Mouse (Mus musculus): Measurements from ENCODE around the gene Gga1. TPM values are rescaled to one million over a fixed set of nuclear protein-coding genes. Genes with fewer than 3 reads are reported as not detected.
A peak's percentile ranks its signal among the peaks of the same experiment; 100 is the strongest.
"Not testable (repeated sequence)": the region's sequence is repeated elsewhere in the genome, so short reads cannot be mapped to it uniquely, and the experiment has no call there.

The Gga1 gene
- total RNA-seq, 2 experiments from 2014 or later, result 40.4 to 45.2 TPM

GRCm38 (mm10) chr15:78868826-78869233, 8.2 kb upstream of the Gga1 start:
- DNase-seq, result no peak
- intact Hi-C loops (cut with DNase I), result loop anchor here (1.0 to 5.0 kb wide), 2 partner anchors 43 to 247 kb away; no protein-coding TSS in a partner anchor

DNA sequence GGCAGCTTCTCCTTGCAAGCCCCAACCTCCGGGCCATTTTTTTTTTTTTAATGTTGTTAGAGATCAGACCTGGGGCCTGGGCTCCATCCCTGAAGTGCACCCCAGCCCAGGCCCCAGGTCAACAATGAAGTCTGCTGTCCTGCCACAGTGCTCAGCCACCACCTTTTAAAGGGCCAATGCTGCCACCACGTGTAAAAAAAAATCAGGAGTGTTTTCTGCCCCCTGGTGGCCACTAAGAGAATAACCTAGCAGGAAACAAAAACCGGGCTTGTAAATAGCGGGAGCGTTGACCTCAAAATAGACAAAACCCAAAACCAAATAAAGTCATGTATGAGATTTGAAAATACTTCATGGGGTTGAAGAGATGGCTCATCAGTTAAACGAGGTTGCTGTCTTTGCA, 7.2 kb upstream of the Gga1 start:
- DNase-seq, result peak; percentile 60 to 73
- intact Hi-C loops (cut with DNase I), result loop anchor here (1.0 to 5.0 kb wide), 2 partner anchors 43 to 247 kb away; no protein-coding TSS in a partner anchor

GRCm38 (mm10) chr15:78872021-78872608, 4.9 kb upstream of the Gga1 start:
- DNase-seq, result no peak
- intact Hi-C loops (cut with DNase I), result no loop called here

DNA sequence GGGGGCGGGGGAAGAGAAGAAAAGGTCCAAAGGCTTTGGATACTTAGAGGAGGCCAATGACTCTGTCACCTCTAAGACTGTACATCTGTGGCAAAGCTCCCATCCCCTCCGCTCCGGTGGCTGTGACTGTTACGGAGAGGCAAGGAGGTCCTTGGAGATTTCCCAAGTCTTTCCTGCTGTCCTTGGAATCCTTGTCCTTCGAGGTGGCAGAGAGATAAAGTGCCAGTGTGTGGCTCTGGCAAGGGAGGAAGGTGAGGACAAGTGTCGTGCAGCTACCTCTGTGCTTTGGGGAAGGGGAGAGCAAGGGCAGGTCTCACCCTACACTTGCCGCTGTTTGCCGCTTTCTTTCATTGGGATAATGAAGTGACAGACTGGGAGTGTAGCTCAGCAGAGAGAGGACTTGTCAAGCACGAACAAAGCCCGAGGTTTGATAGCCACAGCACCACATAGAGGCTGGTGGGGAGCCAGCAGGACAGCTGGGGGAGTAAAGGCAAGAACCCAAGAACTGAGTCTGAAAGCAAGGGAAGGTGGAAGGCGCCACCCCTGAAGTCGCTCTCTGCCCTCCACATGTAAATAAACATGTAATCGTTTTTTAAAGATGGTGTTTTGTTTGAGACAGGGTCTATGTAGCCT, 3.1 kb upstream of the Gga1 start:
- no peak for DNase-seq
- intact Hi-C loops (cut with DNase I), result no loop called here

DNA sequence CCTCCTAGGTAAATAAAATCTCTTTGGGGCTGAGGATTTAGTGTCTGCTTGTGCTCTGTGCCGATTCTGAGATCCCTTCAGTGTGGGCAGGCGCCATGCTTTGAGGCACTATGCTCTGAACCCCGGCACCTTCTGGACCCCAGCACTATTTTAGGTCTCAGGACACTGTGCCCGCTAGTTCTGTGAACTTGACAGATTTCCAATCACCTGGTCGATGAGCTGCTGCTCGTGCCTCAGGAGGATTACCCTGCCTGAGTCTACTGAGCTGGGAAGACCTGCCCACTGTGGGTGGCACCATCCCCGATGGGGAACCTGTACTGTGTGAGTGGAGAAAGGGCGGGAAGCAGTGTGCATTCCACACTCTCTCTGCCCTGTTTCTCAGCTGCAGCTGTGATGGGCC, 2.0 kb upstream of the Gga1 start:
- DNase-seq, result no peak
- intact Hi-C loops (cut with DNase I), result no loop called here

DNA sequence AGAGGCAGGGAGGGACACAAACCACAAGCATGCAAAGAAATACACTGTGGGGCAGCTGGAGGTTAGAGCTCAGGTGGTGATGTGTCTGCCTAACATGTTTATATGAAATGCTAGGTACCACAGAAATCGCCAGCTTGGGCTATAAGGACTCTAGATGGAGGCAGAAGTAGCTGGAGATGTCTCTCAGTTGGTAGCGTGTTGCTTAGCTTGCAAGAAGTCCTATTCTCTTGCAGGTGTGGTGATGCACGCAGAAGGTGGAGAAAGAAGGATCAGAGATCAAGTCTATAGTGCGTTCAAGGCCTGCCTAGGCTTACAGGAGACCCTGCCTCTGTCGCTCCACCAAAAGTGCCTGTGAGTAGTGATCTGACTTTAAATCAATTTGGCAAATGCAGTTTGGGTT, 1.5 kb upstream of the Gga1 start:
- no peak for DNase-seq
- intact Hi-C loops (cut with DNase I), result no loop called here

DNA sequence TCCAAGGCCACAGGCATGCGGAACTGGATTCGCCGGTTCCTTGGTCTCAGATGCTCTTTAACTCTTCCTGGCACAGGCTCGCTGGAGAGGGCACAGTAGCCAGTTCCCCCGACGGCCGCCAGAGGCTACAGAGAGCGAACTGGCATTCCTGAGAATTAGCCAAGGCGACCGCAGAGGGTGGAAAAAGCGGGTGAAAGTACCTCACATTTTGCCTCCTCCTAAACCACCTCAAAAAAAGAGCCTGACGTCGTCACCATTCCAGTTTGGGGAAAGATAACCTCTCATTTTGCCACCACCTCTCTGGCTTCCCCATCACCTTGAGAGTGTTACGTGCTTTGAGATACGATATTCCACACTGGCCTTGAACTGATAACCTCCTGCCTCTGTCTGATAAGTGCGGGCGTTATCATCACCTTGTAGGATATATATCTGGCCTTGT, 713 bp upstream of the Gga1 start:
- DNase-seq, result peak; percentile 85 to 90
- intact Hi-C loops (cut with DNase I), result no loop called here

GRCm38 (mm10) chr15:78877810-78878390, 910 bp downstream of the Gga1 start:
- intact Hi-C loops (cut with DNase I), result no loop called here

DNA sequence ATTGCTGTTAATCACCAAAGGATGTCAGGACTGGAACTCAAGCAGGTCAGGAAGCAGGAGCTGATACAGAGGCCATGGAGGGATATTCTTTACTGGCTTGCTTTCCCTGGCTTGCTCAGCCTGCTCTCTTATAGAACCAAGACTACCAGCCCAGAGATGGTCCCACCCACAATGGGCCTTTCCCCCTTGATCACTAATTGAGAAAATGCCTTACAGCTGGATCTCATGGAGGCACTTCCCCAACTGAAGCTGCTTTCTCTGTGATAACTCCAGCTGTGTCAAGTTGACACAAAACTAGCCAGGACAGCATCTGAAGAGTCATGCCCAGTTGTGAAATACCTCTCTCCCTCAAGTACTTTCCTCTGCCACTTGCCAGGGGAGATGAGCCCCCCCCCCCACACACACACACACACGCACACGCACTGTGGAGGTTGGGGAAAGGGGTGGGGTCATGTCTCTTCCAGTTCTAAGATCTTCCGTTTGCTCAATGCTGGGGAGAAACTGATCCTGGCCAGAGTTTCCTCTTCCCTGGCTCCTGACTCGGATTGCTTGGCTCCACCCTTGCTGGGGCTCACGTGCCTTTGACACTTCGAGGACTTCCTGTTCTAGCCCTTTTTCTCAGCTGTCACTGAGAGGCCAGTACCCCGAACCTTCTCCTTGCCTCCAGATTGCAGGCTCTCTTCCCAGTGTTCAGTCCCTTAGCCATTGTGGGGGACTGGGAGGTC, 2.0 kb downstream of the Gga1 start:
- DNase-seq; intact Hi-C loops (cut with DNase I): not testable (repeated sequence)

More at GRCm38 (mm10) chr15:78877810-78878390, 910 bp downstream of the Gga1 start:
- peak; percentile 52 to 56 for DNase-seq

GRCm38 (mm10) chr15:78880432-78880831, 3.4 kb downstream of the Gga1 start:
- no peak for DNase-seq
- intact Hi-C loops (cut with DNase I), result no loop called here

DNA sequence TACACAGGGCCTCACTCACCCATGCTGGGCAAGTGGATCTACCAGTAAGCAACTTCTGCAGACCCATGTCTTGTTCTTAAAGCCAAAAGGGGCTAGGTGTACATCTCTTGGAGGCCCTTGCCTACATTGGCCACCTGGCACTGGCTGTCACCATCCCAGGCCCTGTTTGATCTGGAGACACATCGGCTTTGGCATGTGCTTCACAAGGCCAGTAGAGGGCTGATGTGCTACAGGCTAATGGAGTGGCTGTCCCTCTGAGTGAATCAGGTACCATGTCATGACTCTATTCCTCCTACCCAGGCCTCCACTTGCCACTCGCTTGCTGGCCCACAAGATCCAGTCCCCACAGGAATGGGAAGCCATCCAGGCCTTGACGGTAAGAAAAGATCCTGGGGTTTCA, 4.8 kb downstream of the Gga1 start:
- intact Hi-C loops (cut with DNase I), result no loop called here
- no peak for DNase-seq

DNA sequence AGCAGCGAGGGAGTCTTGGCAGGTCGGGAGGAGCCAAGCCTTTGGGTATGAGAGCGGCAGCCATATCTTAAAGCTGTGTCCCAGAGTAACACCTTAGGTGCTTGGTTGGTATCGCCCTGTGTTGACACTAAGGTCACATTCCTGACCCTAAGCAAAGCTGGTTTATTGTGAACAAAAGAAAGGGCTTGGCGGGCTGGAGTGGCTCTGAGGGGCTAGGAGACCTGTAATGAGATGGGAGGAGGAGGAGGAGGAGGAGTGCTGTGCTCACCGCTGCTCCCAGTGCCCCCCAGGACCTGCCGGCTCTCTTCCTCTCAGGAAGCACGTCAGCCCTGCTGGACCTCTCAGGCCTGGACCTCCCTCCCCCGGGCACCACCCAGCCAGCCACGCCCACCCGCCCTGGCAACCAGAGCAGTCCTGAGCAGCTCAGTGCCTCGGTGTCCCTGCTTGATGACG, 12.4 kb downstream of the Gga1 start:
- intact Hi-C loops (cut with DNase I), result no loop called here

DNA sequence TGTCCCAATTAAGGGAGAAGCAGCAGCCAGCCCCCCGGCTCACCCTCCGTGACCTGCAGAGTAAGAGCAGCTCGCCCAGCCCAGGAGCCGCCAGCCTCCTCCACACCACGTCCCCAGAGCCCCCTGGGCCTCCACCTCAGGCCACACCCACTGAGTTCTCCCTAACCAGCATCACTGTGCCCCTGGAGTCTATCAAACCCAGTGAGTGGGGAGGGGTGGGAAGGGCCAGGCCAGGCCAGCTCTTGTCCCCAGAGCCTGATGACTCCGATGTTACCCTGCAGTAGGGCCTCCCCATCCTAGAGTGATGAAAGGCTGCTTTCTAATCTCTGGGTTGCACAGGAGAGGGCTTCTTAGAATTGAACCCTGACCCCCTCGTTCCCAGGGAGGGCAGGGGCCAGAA, 15.4 kb downstream of the Gga1 start:
- no peak for DNase-seq
- intact Hi-C loops (cut with DNase I), result no loop called here

More for the DNA sequence above, 12.4 kb downstream of the Gga1 start:
- no peak for DNase-seq

DNA sequence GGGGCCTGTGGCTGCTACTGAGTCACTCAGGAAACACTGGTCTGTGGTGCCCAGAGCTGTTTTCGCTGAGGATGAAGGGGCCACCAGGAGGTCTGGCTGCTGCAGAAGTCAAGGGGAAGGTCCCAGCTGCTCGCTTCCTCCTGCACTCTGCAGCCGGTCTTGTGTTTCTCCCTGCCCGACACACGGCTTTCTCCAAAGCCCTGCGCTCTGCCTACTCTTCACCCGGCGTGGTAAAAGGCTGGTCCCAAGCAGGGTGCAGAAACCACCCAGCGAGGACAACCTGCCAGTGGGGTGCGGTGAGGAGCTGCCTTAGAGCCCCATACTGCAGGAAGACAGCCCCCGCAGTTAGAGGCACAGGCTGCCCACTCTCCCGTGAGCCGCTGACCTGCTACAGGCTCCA, 17.7 kb downstream of the Gga1 start:
- intact Hi-C loops (cut with DNase I), result no loop called here
- DNase-seq, result no peak

GRCm38 (mm10) chr15:78895741-78896140, 18.8 kb downstream of the Gga1 start:
- no peak for DNase-seq
- intact Hi-C loops (cut with DNase I), result no loop called here

GRCm38 (mm10) chr15:78896149-78896548, 19.2 kb downstream of the Gga1 start:
- DNase-seq, result no peak
- intact Hi-C loops (cut with DNase I), result no loop called here

DNA sequence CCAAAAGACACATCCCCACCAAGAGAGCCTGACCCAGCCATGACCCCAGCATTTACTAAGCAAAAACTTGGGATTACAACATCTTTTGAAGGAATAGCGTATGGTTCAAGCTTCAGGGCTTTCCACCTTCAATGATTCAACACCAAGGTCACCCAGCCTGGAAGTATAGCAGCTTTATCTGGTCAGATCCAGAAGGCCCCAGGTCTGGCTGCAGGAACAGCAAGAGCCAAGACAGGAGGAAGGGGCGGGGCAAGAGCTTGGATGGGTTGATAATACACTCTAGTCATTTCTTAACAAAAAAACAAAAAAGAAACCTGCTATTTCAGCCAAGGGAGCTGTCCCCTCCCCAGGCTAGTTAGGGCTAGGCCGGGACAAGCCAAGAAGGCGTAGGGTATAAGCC, 20.5 kb downstream of the Gga1 start:
- intact Hi-C loops (cut with DNase I), result no loop called here
- no peak for DNase-seq

DNA sequence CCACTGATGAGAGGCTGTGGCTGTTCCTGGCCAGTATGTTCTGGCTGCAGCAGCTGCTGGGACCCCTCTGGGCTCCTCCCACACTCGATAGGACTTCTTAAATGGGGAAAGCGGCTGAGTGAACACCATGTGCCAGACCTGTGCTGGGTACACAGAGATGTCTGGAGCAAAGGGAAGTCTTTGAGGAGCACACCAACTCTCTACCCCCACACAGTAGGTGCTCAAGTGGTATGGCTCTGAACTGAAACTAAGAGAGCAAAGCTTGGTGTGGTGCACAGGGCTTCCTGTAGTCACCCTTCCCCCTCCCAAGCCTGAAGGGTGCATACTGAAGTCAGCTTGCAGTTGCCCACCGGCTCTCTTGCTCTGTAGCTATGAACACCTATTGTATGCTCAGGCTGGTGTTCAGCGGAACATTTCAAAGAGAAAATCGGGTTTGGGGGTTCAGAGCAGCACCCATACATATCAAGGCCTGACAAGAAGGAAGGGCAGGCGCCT, 21.6 kb downstream of the Gga1 start:
- DNase-seq, result no peak
- intact Hi-C loops (cut with DNase I), result no loop called here

DNA sequence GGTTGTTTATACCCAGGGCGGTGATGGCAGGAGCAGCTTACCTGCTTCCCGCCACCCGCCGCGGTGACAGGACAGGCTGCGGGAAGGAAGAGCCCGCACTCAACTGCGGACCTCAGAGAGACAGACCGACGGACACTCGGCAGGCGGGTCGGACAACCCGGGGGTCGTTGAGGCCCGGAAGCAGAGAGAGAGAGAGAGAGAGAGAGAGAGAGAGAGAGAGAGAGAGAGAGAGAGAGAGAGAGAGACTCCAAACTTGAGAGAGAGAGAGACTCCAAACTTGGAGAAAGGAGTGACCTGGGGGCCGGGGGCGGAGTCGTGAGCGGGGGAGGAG, 22.4 kb downstream of the Gga1 start, which contains the start of gene Gm49510:
Gm49510 (plus strand) TSS at position 259 of the 331 bp plus-strand sequence.
- intact Hi-C loops (cut with DNase I), result no loop called here

DNA sequence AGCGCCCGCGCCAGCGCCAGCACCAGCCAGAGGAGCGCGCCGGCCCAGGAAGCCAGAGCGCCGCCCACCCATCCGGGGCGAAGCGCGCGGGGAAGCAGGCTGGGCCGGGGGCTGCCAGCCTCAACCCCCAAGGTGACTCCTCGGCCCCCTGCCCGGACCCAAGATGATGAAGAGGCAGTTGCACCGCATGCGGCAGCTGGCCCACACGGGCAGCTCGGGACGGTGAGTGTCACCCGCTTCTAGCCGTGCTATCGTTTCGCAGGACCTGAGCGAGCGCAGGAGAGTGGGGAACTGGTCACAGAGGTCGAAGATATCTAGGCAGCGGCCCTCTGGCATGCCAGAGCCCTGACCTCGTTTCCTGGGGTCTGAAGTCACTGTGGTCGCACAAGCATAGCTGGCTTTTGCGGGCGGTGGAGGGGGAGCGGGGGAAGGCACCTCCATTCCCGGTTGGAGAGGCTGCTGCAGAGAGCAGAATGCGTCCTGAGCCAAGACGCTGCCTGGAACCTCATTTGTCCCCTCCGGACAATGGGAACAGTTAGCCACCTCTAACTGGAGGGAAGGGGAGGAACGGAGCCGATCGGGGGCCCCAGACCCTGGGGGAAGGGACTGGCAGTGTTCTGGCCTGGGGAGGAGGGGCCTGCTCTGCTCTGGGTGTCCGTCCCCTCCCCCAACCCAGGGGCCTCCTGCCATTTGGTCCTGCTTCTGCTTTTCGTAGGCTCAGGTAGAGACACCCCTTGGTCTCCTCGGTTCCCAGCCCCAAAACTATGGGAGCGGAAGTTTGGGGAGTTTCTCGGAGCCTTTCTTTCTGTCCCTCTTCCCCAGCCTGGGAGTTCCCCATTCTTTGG, 23.0 kb downstream of the Gga1 start, which contains the start of gene Sh3bp1:
Sh3bp1 (plus strand) TSS at position 29 of the 845 bp plus-strand sequence.
- intact Hi-C loops (cut with DNase I), result loop anchor here (5.0 kb wide), 1 partner anchor 117 kb away; no protein-coding TSS in a partner anchor

More for the DNA sequence above, 22.4 kb downstream of the Gga1 start, which contains the start of gene Gm49510:
- DNase-seq, result no peak

More for the DNA sequence above, 23.0 kb downstream of the Gga1 start, which contains the start of gene Sh3bp1:
- DNase-seq, result peak; percentile 73 to 75
